Mouse (Mus musculus) heart, embryonic 11.5 days (tissue): ENCODE results near the gene Zfp940. TPM values are rescaled to one million over a fixed set of nuclear protein-coding genes. Genes with fewer than 3 reads are reported as not detected.

Experiments used
- ATAC-seq: fragments of 200-750 bp; cut with Nextera tagmentation; replicated peaks from 2 replicates; pipeline ENCODE4 v1.8.0; 2017; ENCODE audit warnings: moderate library complexity; ENCODE audit not compliant: insufficient number of reproducible peaks, low FRiP score, low TSS enrichment
- H3K27ac ChIP-seq: fragments of 300-500 bp; sonication (generic); 2 replicates; pipeline ENCODE4 v1.5.1; 2014; ENCODE audit warnings: mild to moderate bottlenecking, low read depth, low read length
- H3K27me3 ChIP-seq: fragments of 300-500 bp; sonication (generic); 2 replicates; pipeline ENCODE4 v1.6.1; 2014; ENCODE audit warnings: mild to moderate bottlenecking, low read length, mixed read lengths; ENCODE audit not compliant: control insufficient read depth, insufficient read depth
- H3K36me3 ChIP-seq: fragments of 300-500 bp; sonication (generic); 2 replicates; pipeline ENCODE4 v1.6.1; 2014; ENCODE audit warnings: mild to moderate bottlenecking, low read length, moderate library complexity, mixed read lengths; ENCODE audit not compliant: control insufficient read depth, insufficient read depth
- H3K4me1 ChIP-seq: fragments of 300-500 bp; sonication (generic); 2 replicates; pipeline ENCODE4 v1.6.1; 2014; ENCODE audit warnings: low read length; ENCODE audit not compliant: control insufficient read depth, insufficient read depth
- H3K4me2 ChIP-seq: fragments of 300-500 bp; sonication (generic); 2 replicates; pipeline ENCODE4 v1.6.1; 2014; ENCODE audit warnings: mild to moderate bottlenecking, moderate library complexity
- H3K4me3 ChIP-seq: fragments of 300-500 bp; sonication (generic); 2 replicates; pipeline ENCODE4 v1.5.1; 2014; ENCODE audit warnings: low read depth, low read length
- H3K9ac ChIP-seq: fragments of 300-500 bp; sonication (generic); 2 replicates; pipeline ENCODE4 v1.6.1; 2014; ENCODE audit warnings: mild to moderate bottlenecking, low read depth, low read length, moderate library complexity
- H3K9me3 ChIP-seq: fragments of 300-500 bp; sonication (generic); replicated peaks from 2 replicates; pipeline ENCODE4 v1.6.1; 2016; ENCODE audit warnings: low read length; ENCODE audit not compliant: control insufficient read depth
- WGBS: fragments of 180-500 bp; shearing (Covaris S2); extraction: QIAGEN DNeasy Blood & Tissue Kit; methylation state at CpG from one replicate; pipeline ENCODE4 v1.1.7; 2014; ENCODE audit not compliant: insufficient replicate concordance; 5-methylcytosine and 5-hydroxymethylcytosine counted together
- polyA plus RNA-seq: library from polyadenylated mRNA; unstranded; fragments of >200 nt; fragmentation: Nextera tagmentation; extraction: Ambion mirVana; gene quantifications from 2 replicates; pipeline ENCODE4 v1.2.1, GENCODE M21; 2014

Zfp940 gene
- polyA plus RNA-seq, 1 experiment from 2014 or later = 4.7 TPM

GRCm38 (mm10) chr7:29859532-29860517, 6.4 kb upstream of the Zfp940 start, which contains the start of gene Zfp420:
Zfp420 (plus strand) TSS chr7:29859979.
- peak within 1 kb of the TSS; percentile 6; the same call in 1 of the 2 replicates for H3K27ac ChIP-seq

DNA sequence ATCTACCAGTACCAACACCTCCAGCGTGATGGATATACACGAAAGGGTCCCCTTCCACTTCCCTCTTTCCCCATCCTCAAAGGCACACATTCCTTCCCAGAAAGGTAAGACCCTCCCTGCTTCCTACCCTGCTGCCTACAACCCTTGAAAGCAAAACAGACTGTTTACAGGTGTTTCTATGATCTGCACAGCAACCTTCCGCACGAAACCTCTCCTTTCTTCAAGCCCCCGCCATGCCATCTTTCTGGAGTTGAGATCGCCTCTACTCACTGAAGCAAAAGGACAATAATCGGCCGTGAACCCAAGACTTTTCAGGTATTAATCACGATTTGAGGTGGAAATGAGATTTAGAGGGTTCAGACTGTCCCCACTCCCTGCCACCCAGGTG, 644 bp downstream of the Zfp940 start:
- Histone ChIP-seq H3K4me3 (peak overlapping the region; percentile 67), H3K9ac (peak overlapping the region; percentile 80; the same call in 1 of the 2 replicates), H3K27me3 (no peaks in the 10 kb centered on the region), H3K4me2 (peak overlapping the region; percentile 84), H3K4me1 (peaks cover 3% of the 10 kb centered on the region; the same call in 1 of the 2 replicates), H3K27ac (no peak overlapping the region), H3K9me3 (no peaks in the 10 kb centered on the region), H3K36me3 (0 out of 2 replicates have a peak, but pooled peaks cover 3% of the 10 kb centered on the region)
- WGBS = 55% methylated on average over 9 of the region's 9 CpGs
- ATAC-seq = no peak

More at GRCm38 (mm10) chr7:29859532-29860517, 6.4 kb upstream of the Zfp940 start, which contains the start of gene Zfp420:
- peak; percentile 96 for ATAC-seq
- H3K36me3 ChIP-seq = no peaks in the 10 kb centered on the region
- no peaks in the 10 kb centered on the region for H3K9me3 ChIP-seq
- H3K4me2 ChIP-seq = peak within 1 kb of the TSS; percentile 87
- no peaks in the 10 kb centered on the region for H3K27me3 ChIP-seq
- H3K4me3 ChIP-seq = peak within 1 kb of the TSS; percentile 51
- WGBS = 5% methylated on average over 32 of the region's 32 CpGs
- peaks cover 6% of the 10 kb centered on the region; the same call in 1 of the 2 replicates for H3K4me1 ChIP-seq
- peak within 1 kb of the TSS; percentile 46 for H3K9ac ChIP-seq

GRCm38 (mm10) chr7:29844616-29845015, 8.9 kb downstream of the Zfp940 start:
- no peak for ATAC-seq
- Histone ChIP-seq H3K4me3 (no peak overlapping the region), H3K9ac (no peak overlapping the region), H3K4me2 (no peak overlapping the region), H3K36me3 (no peaks in the 10 kb centered on the region), H3K27me3 (no peaks in the 10 kb centered on the region), H3K9me3 (no peaks in the 10 kb centered on the region), H3K27ac (no peak overlapping the region), H3K4me1 (no peaks in the 10 kb centered on the region)
- WGBS = 88% methylated on average over 5 of the region's 5 CpGs

- Histone ChIP-seq H3K27me3 (no peaks in the 10 kb centered on the region), H3K4me3 (no peak overlapping the region), H3K9me3 (no peaks in the 10 kb centered on the region), H3K9ac (no peak overlapping the region), H3K36me3 (no peaks in the 10 kb centered on the region), H3K4me1 (no peaks in the 10 kb centered on the region), H3K4me2 (no peak overlapping the region), H3K27ac (no peak overlapping the region)
- no peak for ATAC-seq
- 86% methylated on average over 1 of the region's 1 CpGs for WGBS
Observed at GRCm38 (mm10) chr7:29842105-29842504, 11.4 kb downstream of the Zfp940 start.

DNA sequence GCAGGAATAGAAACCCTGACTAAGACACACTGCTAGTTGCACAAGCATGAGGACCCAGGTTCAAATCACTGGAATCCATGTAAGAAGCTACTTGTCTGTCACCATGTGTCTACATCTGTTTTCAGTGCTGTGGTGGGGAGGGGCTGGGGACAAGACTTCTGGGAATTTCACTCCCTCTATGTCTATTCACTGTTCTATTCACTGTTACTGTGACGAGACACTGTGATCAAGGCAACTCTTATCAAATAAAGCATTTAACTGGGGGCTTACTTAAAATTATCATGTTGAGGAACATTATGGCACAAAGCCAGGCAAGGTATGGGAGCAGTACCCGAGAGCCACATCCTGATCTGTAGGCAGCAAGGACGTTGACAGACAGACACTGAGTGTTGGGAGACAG, 14.2 kb downstream of the Zfp940 start:
- H3K9me3 ChIP-seq = no peaks in the 10 kb centered on the region
- ATAC-seq = no peak
- H3K4me1 ChIP-seq = no peaks in the 10 kb centered on the region
- WGBS = 83% methylated on average over 3 of the region's 3 CpGs
- no peak overlapping the region for H3K27ac ChIP-seq
- no peak overlapping the region for H3K9ac ChIP-seq
- no peaks in the 10 kb centered on the region for H3K27me3 ChIP-seq
- H3K4me3 ChIP-seq = no peak overlapping the region
- H3K36me3 ChIP-seq = no peaks in the 10 kb centered on the region
- H3K4me2 ChIP-seq = no peak overlapping the region

GRCm38 (mm10) chr7:29836816-29837215, 16.7 kb downstream of the Zfp940 start:
- H3K27me3 ChIP-seq = no peaks in the 10 kb centered on the region
- H3K9ac ChIP-seq = no peak overlapping the region
- H3K36me3 ChIP-seq = peaks cover 4% of the 10 kb centered on the region; the same call in 1 of the 2 replicates
- no peaks in the 10 kb centered on the region for H3K9me3 ChIP-seq
- H3K27ac ChIP-seq = no peak overlapping the region
- H3K4me2 ChIP-seq = no peak overlapping the region
- 81% methylated on average over 1 of the region's 1 CpGs for WGBS
- no peak for ATAC-seq
- no peaks in the 10 kb centered on the region for H3K4me1 ChIP-seq
- H3K4me3 ChIP-seq = no peak overlapping the region

- Histone ChIP-seq H3K27me3 (no peaks in the 10 kb centered on the region), H3K36me3 (peaks cover 50% of the 10 kb centered on the region), H3K4me3 (no peak overlapping the region), H3K9ac (no peak overlapping the region), H3K4me1 (no peaks in the 10 kb centered on the region), H3K4me2 (no peak overlapping the region), H3K27ac (no peak overlapping the region), H3K9me3 (no peaks in the 10 kb centered on the region)
- 89% methylated on average over 12 of the region's 12 CpGs for WGBS
- no peak for ATAC-seq
Observed at GRCm38 (mm10) chr7:29829804-29830203, 23.7 kb downstream of the Zfp940 start.

DNA sequence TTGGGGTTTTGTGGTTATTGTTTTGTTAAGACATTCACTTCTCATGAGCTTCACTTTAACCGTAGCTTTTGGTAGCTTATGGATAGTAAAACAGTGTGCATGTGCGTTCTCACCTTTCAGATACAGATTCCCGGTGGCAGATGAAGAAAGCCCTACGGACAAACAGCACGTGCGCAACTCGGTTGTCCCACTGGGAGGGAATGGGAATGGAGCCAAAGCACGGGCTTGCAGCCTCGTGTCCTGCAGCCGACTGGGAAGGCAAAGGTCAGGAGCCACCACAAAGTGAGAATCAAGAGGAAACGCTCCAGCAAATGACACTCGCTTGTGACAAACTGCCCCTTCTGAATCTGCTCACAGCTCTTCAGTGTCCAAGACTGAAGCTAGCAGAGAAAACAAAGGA, 25.5 kb downstream of the Zfp940 start:
- no peak overlapping the region for H3K9ac ChIP-seq
- no peaks in the 10 kb centered on the region for H3K27me3 ChIP-seq
- H3K9me3 ChIP-seq = no peaks in the 10 kb centered on the region
- no peak overlapping the region for H3K4me3 ChIP-seq
- 93% methylated on average over 12 of the region's 12 CpGs for WGBS
- no peak for ATAC-seq
- no peak overlapping the region for H3K4me2 ChIP-seq
- H3K4me1 ChIP-seq = no peaks in the 10 kb centered on the region
- H3K27ac ChIP-seq = no peak overlapping the region
- peaks cover 57% of the 10 kb centered on the region for H3K36me3 ChIP-seq
